9 mouse cellular contexts compared by ENCODE assay signal in the genomic region with DNA sequence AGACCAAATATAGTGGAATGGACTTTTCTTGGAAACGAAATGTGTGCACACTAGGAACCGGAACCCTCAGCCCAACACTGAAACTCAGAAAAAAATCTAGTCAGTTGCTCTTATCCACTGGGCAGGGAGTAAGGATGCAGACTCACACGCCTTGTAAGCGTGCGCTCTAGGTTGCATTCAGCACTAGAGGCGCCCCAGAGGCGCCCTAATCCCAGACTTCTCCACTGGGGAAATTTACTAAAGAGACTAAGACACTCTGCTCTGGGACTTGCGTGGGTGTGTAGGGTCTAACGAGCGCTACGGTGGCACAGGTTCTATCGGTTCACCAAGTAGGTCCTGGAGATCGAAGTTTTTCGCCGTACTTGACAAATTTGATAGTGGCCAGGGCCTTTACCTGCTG. TPM values are rescaled to one million over a fixed set of nuclear protein-coding genes. Genes with fewer than 3 reads are reported as not detected.
A peak's percentile ranks its signal among the peaks of the same experiment; 100 is the strongest.
DNase-seq lines count a peak whose midpoint lies in the region; ATAC-seq and TF ChIP-seq lines count a peak whose summit lies in the region.
"Had no signal": no experiment of that assay in that cellular context is flagged by ENCODE, and none has a peak within 500 bp of the region (broad histone marks: within the 10 kb centered on the region; RNA-seq: fewer than 3 reads in every experiment).

No protein-coding gene starts in this region.

- no peaks in the 10 kb centered on the region for H3K27me3 ChIP-seq in hindbrain, postnatal 0 days (ENCODE audit: insufficient read depth, low read length)
- peaks cover 31% of the 10 kb centered on the region for H3K27me3 ChIP-seq in midbrain, embryonic 12.5 days

- no peak for DNase-seq in frontal cortex, postnatal 14 days (ENCODE audit: low spot score in 2 of 2)
- DNase-seq in embryo, embryonic 11 days, result peak; percentile 68
- peak; percentile 74 for DNase-seq in hindbrain, postnatal 0 days (ENCODE audit: low spot score)
- DNase-seq in spleen, postnatal 10 days (ENCODE audit: low spot score in 2 of 2), result no peak

- no peaks in the 10 kb centered on the region for H3K9me3 ChIP-seq in hindbrain, postnatal 0 days (ENCODE audit: low read length)
- no peaks in the 10 kb centered on the region for H3K9me3 ChIP-seq in midbrain, embryonic 12.5 days

- peak; percentile 42 for ATAC-seq in frontal cortex, adult (ENCODE audit: low TSS enrichment)
- peak; percentile 52; the same call in 1 of the 2 replicates for ATAC-seq in hindbrain, postnatal 0 days
- ATAC-seq in midbrain, embryonic 12.5 days (ENCODE audit: low FRiP score, low read depth), result no peak
- ATAC-seq in granulocyte monocyte progenitor cell, adult 5-6 weeks (replicated peaks; ENCODE audit: poor library complexity, severe bottlenecking), result no peak
- ATAC-seq in megakaryocyte progenitor cell, adult 5-6 weeks (replicated peaks; ENCODE audit: poor library complexity), result no peak

- H3K4me3 ChIP-seq in hindbrain, postnatal 0 days (ENCODE audit: low read length), result peak overlapping the region; percentile 88
- peak overlapping the region; percentile 85 for H3K4me3 ChIP-seq in midbrain, embryonic 12.5 days

- H3K27ac ChIP-seq in hindbrain, postnatal 0 days, result peak overlapping the region; percentile 82; the same call in 1 of the 2 replicates
- H3K27ac ChIP-seq in midbrain, embryonic 12.5 days (replicated peaks), result no peak overlapping the region

- peak overlapping the region; percentile 86 for H3K4me2 ChIP-seq in hindbrain, postnatal 0 days (ENCODE audit: low read depth, low read length)
- H3K4me2 ChIP-seq in midbrain, embryonic 12.5 days (replicated peaks), result peak overlapping the region; percentile 87

- peak; percentile 59 for TF ChIP-seq CTCF in hindbrain, postnatal 0 days (IDR thresholded peaks at IDR 0.05; ENCODE audit: low read depth)

- 4% methylated on average over 15 of the region's 15 CpGs for WGBS in hindbrain, postnatal 0 days
- 3% methylated on average over 15 of the region's 15 CpGs for WGBS in midbrain, embryonic 12.5 days

- no peaks in the 10 kb centered on the region for H3K36me3 ChIP-seq in hindbrain, postnatal 0 days (ENCODE audit: insufficient read depth, low read length)
- no peaks in the 10 kb centered on the region for H3K36me3 ChIP-seq in midbrain, embryonic 12.5 days

- H3K9ac ChIP-seq in hindbrain, postnatal 0 days (replicated peaks; ENCODE audit: low read length), result peak overlapping the region; percentile 60; the same call in 1 of the 2 replicates
- no peak overlapping the region for H3K9ac ChIP-seq in midbrain, embryonic 12.5 days (replicated peaks)

- H3K4me1 ChIP-seq in hindbrain, postnatal 0 days (ENCODE audit: insufficient read depth, low read length), result peaks cover 34% of the 10 kb centered on the region
- H3K4me1 ChIP-seq in midbrain, embryonic 12.5 days, result peaks cover 42% of the 10 kb centered on the region

RNA-seq across cellular contexts. Expression of gene Mmp15, which starts 0.6 kb away (rescaled TPM):
- total RNA-seq in hindbrain, postnatal 0 days (2014; rRNA removed), result 72.9 and 80.6 TPM in 2 replicates
- 14.0 and 14.2 TPM in 2 replicates for polyA plus RNA-seq in hindbrain, postnatal 0 days (2015; fragmentation: Nextera tagmentation; extraction: Ambion mirVana)
- 23.5 and 27.1 TPM in 2 replicates for polyA plus RNA-seq in midbrain, embryonic 12.5 days (2016; fragmentation: Nextera tagmentation; extraction: Ambion mirVana)
- total RNA-seq in granulocyte monocyte progenitor cell, adult 5-6 weeks (2014; fragmentation: Nextera tagmentation), result not detected in 2 replicates
- total RNA-seq in granulocyte monocyte progenitor cell, adult 5-6 weeks (2017), result 0.13 and 0.21 TPM in 2 replicates
- 0.17 and 0.42 TPM in 2 replicates for total RNA-seq in megakaryocyte progenitor cell, adult 5-6 weeks (2015)
- total RNA-seq in megakaryocyte progenitor cell, adult 5-6 weeks (2017), result 0.03 and 0.04 TPM in 2 replicates

RNA-seq across cellular contexts. Expression of gene Usb1, which starts 19.4 kb away (rescaled TPM):
- 22.8 and 68.5 TPM in 2 replicates for total RNA-seq in hindbrain, postnatal 0 days (2014; rRNA removed)
- polyA plus RNA-seq in hindbrain, postnatal 0 days (2015; fragmentation: Nextera tagmentation; extraction: Ambion mirVana), result 25.6 and 25.9 TPM in 2 replicates
- polyA plus RNA-seq in midbrain, embryonic 12.5 days (2016; fragmentation: Nextera tagmentation; extraction: Ambion mirVana), result 33.9 and 37.1 TPM in 2 replicates
- total RNA-seq in granulocyte monocyte progenitor cell, adult 5-6 weeks (2014; fragmentation: Nextera tagmentation), result 41.5 and 44.1 TPM in 2 replicates
- 31.4 and 36.8 TPM in 2 replicates for total RNA-seq in granulocyte monocyte progenitor cell, adult 5-6 weeks (2017)
- 27.6 and 28.0 TPM in 2 replicates for total RNA-seq in megakaryocyte progenitor cell, adult 5-6 weeks (2015)
- 27.3 and 31.9 TPM in 2 replicates for total RNA-seq in megakaryocyte progenitor cell, adult 5-6 weeks (2017)

RNA-seq across cellular contexts. Expression of gene Zfp319, which starts 19.7 kb away (rescaled TPM):
- total RNA-seq in hindbrain, postnatal 0 days (2014; rRNA removed), result 18.3 and 21.0 TPM in 2 replicates
- polyA plus RNA-seq in hindbrain, postnatal 0 days (2015; fragmentation: Nextera tagmentation; extraction: Ambion mirVana), result 9.2 and 10.5 TPM in 2 replicates
- 19.1 and 20.6 TPM in 2 replicates for polyA plus RNA-seq in midbrain, embryonic 12.5 days (2016; fragmentation: Nextera tagmentation; extraction: Ambion mirVana)
- total RNA-seq in granulocyte monocyte progenitor cell, adult 5-6 weeks (2014; fragmentation: Nextera tagmentation), result 5.4 and 6.9 TPM in 2 replicates
- total RNA-seq in granulocyte monocyte progenitor cell, adult 5-6 weeks (2017), result 1.6 and 2.2 TPM in 2 replicates
- total RNA-seq in megakaryocyte progenitor cell, adult 5-6 weeks (2015), result 5.5 and 6.1 TPM in 2 replicates
- 2.1 and 2.6 TPM in 2 replicates for total RNA-seq in megakaryocyte progenitor cell, adult 5-6 weeks (2017)

RNA-seq across cellular contexts. Expression of gene Tepp, which starts 41.1 kb away (rescaled TPM):
- 1.4 TPM in 1 of 2 replicates, not detected in the other for total RNA-seq in hindbrain, postnatal 0 days (2014; rRNA removed)
- 3.1 and 3.7 TPM in 2 replicates for polyA plus RNA-seq in hindbrain, postnatal 0 days (2015; fragmentation: Nextera tagmentation; extraction: Ambion mirVana)
- not detected in 2 replicates for polyA plus RNA-seq in midbrain, embryonic 12.5 days (2016; fragmentation: Nextera tagmentation; extraction: Ambion mirVana)
- total RNA-seq in granulocyte monocyte progenitor cell, adult 5-6 weeks (2014; fragmentation: Nextera tagmentation), result not detected in 2 replicates
- not detected in 2 replicates for total RNA-seq in granulocyte monocyte progenitor cell, adult 5-6 weeks (2017)
- total RNA-seq in megakaryocyte progenitor cell, adult 5-6 weeks (2015), result not detected in 2 replicates
- total RNA-seq in megakaryocyte progenitor cell, adult 5-6 weeks (2017), result 0.68 TPM in 1 of 2 replicates, not detected in the other
- polyA plus RNA-seq: erythroblast, embryonic 14.5 days had no signal

RNA-seq across cellular contexts. Expression of gene Cngb1, which starts 45.1 kb away (rescaled TPM):
- 0.52 and 0.83 TPM in 2 replicates for total RNA-seq in hindbrain, postnatal 0 days (2014; rRNA removed)
- 1.2 and 1.7 TPM in 2 replicates for polyA plus RNA-seq in hindbrain, postnatal 0 days (2015; fragmentation: Nextera tagmentation; extraction: Ambion mirVana)
- polyA plus RNA-seq in midbrain, embryonic 12.5 days (2016; fragmentation: Nextera tagmentation; extraction: Ambion mirVana), result 0.05 and 0.13 TPM in 2 replicates
- 8.2 and 8.5 TPM in 2 replicates for total RNA-seq in granulocyte monocyte progenitor cell, adult 5-6 weeks (2014; fragmentation: Nextera tagmentation)
- total RNA-seq in granulocyte monocyte progenitor cell, adult 5-6 weeks (2017), result 8.6 and 10.0 TPM in 2 replicates
- 6.3 and 9.3 TPM in 2 replicates for total RNA-seq in megakaryocyte progenitor cell, adult 5-6 weeks (2015)
- total RNA-seq in megakaryocyte progenitor cell, adult 5-6 weeks (2017), result 2.8 and 3.0 TPM in 2 replicates
- polyA plus RNA-seq: erythroblast, embryonic 14.5 days had no signal

Comparison
In these comparisons a context has a peak if more than half of its experiments do, and no peak if none do; other contexts are left out.
1. ATAC-seq: peak in frontal cortex, adult (single experiment) and hindbrain, postnatal 0 days (single experiment); none in midbrain, embryonic 12.5 days (single experiment), granulocyte monocyte progenitor cell, adult 5-6 weeks (single experiment) and megakaryocyte progenitor cell, adult 5-6 weeks (single experiment).
2. DNase-seq: peak in embryo, embryonic 11 days (single experiment) and hindbrain, postnatal 0 days (single experiment); none in frontal cortex, postnatal 14 days (0 of 2) and spleen, postnatal 10 days (0 of 2).
3. RNA of gene Mmp15, which starts 0.6 kb away (total RNA-seq): 72.9 to 80.6 TPM in hindbrain, postnatal 0 days; 0.03 to 0.42 TPM in megakaryocyte progenitor cell, adult 5-6 weeks and 0.13 to 0.21 TPM in granulocyte monocyte progenitor cell, adult 5-6 weeks; every median in the first group is over 10 times any median in the second.